ENCODE assay signal across 16 mouse cellular contexts in genomic region chr5:88805616-88806015, GRCm38 (mm10).
"Had no signal": no experiment of that assay in that cellular context is flagged by ENCODE, and none has a peak within 500 bp of the region (broad histone marks: within the 10 kb centered on the region; RNA-seq: fewer than 3 reads in every experiment).

No protein-coding gene starts in this region.

- H3K9me3 ChIP-seq: neural tube, embryonic 13.5 days; neural tube, embryonic 15.5 days; stomach, embryonic 15.5 days had no signal

- H3K27ac ChIP-seq: neural tube, embryonic 13.5 days; neural tube, embryonic 15.5 days; stomach, embryonic 15.5 days; stomach, postnatal 0 days had no signal

- H3K4me1 ChIP-seq: neural tube, embryonic 13.5 days; neural tube, embryonic 15.5 days; stomach, embryonic 15.5 days had no signal

- H3K4me2 ChIP-seq: neural tube, embryonic 13.5 days; neural tube, embryonic 15.5 days; stomach, embryonic 15.5 days had no signal

- DNase-seq: retina, postnatal 1 day; right cerebral cortex, adult 18-20 months; right cerebral cortex, postnatal 14 days; right cerebral cortex, postnatal 25 days; right cerebral cortex, postnatal 4 days; spleen, adult 18-20 months; thymus, adult 18-20 months; thymus, adult 2 months; thymus, postnatal 14 days; thymus, postnatal 25 days; thymus, postnatal 36 days; thymus, postnatal 4 days had no signal

- H3K9ac ChIP-seq: neural tube, embryonic 13.5 days; neural tube, embryonic 15.5 days; stomach, embryonic 15.5 days had no signal

- H3K4me3 ChIP-seq: neural tube, embryonic 13.5 days; neural tube, embryonic 15.5 days; stomach, embryonic 15.5 days had no signal

- H3K27me3 ChIP-seq: neural tube, embryonic 13.5 days; neural tube, embryonic 15.5 days; stomach, embryonic 15.5 days had no signal

- H3K36me3 ChIP-seq: neural tube, embryonic 13.5 days; neural tube, embryonic 15.5 days; stomach, embryonic 15.5 days had no signal
